Mouse (Mus musculus): ENCODE results near the gene Plcl1. TPM values are rescaled to one million over a fixed set of nuclear protein-coding genes. Genes with fewer than 3 reads are reported as not detected.
A peak's percentile ranks its signal among the peaks of the same experiment; 100 is the strongest.

Gene Plcl1
- total RNA-seq, 2 experiments from 2014 or later, result 11.7 to 12.3 TPM

- DNase-seq (ENCODE audit: low spot score in 2 of 2), result no peak
These were observed 200.2 kb downstream of the Plcl1 start for GRCm38 (mm10) chr1:55605956-55606355.

- DNase-seq (ENCODE audit: low spot score in 2 of 2), result no peak
These were observed 200.7 kb downstream of the Plcl1 start for GRCm38 (mm10) chr1:55606405-55606804.

GRCm38 (mm10) chr1:55612759-55613328, 207.1 kb downstream of the Plcl1 start:
- no peak for DNase-seq (ENCODE audit: low spot score in 2 of 2)

GRCm38 (mm10) chr1:55617857-55618256, 212.1 kb downstream of the Plcl1 start:
- no peak for DNase-seq (ENCODE audit: low spot score in 2 of 2)

- peak; percentile 26 to 53 for DNase-seq (ENCODE audit: low spot score in 2 of 2)
These were observed 213.0 kb downstream of the Plcl1 start for GRCm38 (mm10) chr1:55618617-55619286.

- no peak for DNase-seq (ENCODE audit: low spot score in 2 of 2)
These were observed 225.8 kb downstream of the Plcl1 start for GRCm38 (mm10) chr1:55631496-55631895.

- DNase-seq (ENCODE audit: low spot score in 2 of 2), result no peak
These were observed 226.3 kb downstream of the Plcl1 start for GRCm38 (mm10) chr1:55632024-55632423.

GRCm38 (mm10) chr1:55633326-55633725, 227.6 kb downstream of the Plcl1 start:
- no peak for DNase-seq (ENCODE audit: low spot score in 2 of 2)

- DNase-seq (ENCODE audit: low spot score in 2 of 2), result peak in 1 of 2 experiments; percentile 8
These were observed 253.9 kb downstream of the Plcl1 start for GRCm38 (mm10) chr1:55659518-55660210.

GRCm38 (mm10) chr1:55661381-55661780, 255.7 kb downstream of the Plcl1 start:
- DNase-seq (ENCODE audit: low spot score in 2 of 2), result no peak

- DNase-seq (ENCODE audit: low spot score in 2 of 2), result no peak
These were observed 259.6 kb downstream of the Plcl1 start for GRCm38 (mm10) chr1:55665137-55665827.

GRCm38 (mm10) chr1:55665828-55666673, 260.3 kb downstream of the Plcl1 start:
- DNase-seq (ENCODE audit: low spot score in 2 of 2), result peak; percentile 58 to 60

- DNase-seq (ENCODE audit: low spot score in 2 of 2), result no peak
These were observed 261.1 kb downstream of the Plcl1 start for GRCm38 (mm10) chr1:55666798-55667197.

GRCm38 (mm10) chr1:55668622-55669237, 263.0 kb downstream of the Plcl1 start:
- DNase-seq (ENCODE audit: low spot score in 2 of 2), result no peak

GRCm38 (mm10) chr1:55682676-55683075, 277.0 kb downstream of the Plcl1 start:
- no peak for DNase-seq (ENCODE audit: low spot score in 2 of 2)

GRCm38 (mm10) chr1:55686261-55686660, 280.5 kb downstream of the Plcl1 start:
- DNase-seq (ENCODE audit: low spot score in 2 of 2), result no peak

GRCm38 (mm10) chr1:55693636-55694220, 288.0 kb downstream of the Plcl1 start:
- DNase-seq (ENCODE audit: low spot score in 2 of 2), result no peak

GRCm38 (mm10) chr1:55696206-55696605, 290.5 kb downstream of the Plcl1 start:
- DNase-seq (ENCODE audit: low spot score in 2 of 2), result no peak

- DNase-seq (ENCODE audit: low spot score in 2 of 2), result no peak
These were observed 293.8 kb downstream of the Plcl1 start for GRCm38 (mm10) chr1:55699393-55699970.

GRCm38 (mm10) chr1:55700016-55700415, 294.3 kb downstream of the Plcl1 start:
- DNase-seq (ENCODE audit: low spot score in 2 of 2), result no peak
